Mouse (Mus musculus) MEL (cell line): ENCODE data around the gene Sik1. TPM values are rescaled to one million over a fixed set of nuclear protein-coding genes. Genes with fewer than 3 reads are reported as not detected.

ENCODE experiments used
- DNase-seq: peaks from one replicate; pipeline ENCODE4 v3.0.0; 2011; ENCODE audit warnings: low read depth, low spot score
- H3K27ac ChIP-seq: 2 replicates; pipeline ENCODE4 v1.5.1; 2012; ENCODE audit warnings: low read depth, mild to moderate bottlenecking, control low read depth, low read length, moderate library complexity; ENCODE audit not compliant: control insufficient read depth
- H3K27me3 ChIP-seq, 2 experiments: fragments of 150-350 bp in 1 of 2; sonication (generic) in 1 of 2; 2 replicates each; pipeline ENCODE4 v1.6.1; 2012; ENCODE audit warnings: low read length in 2 of 2, mild to moderate bottlenecking in 2 of 2, improper control_type of control experiment in 1 of 2, moderate library complexity in 1 of 2; ENCODE audit not compliant: insufficient read depth in 2 of 2, control insufficient read depth in 1 of 2
- H3K36me3 ChIP-seq, 2 experiments: 2 replicates each; pipeline ENCODE4 v1.6.1; 2012 to 2014; ENCODE audit warnings: low read length in 2 of 2, improper control_type of control experiment in 1 of 2, inconsistent platforms in 1 of 2, mild to moderate bottlenecking in 1 of 2; ENCODE audit not compliant: insufficient read depth in 2 of 2, control insufficient read depth in 1 of 2
- H3K4me1 ChIP-seq, 2 experiments: fragments of 150-350 bp in 1 of 2; sonication (generic) in 1 of 2; 2 replicates each; pipeline ENCODE4 v1.6.1; 2012; ENCODE audit warnings: low read length in 2 of 2, improper control_type of control experiment in 1 of 2, mild to moderate bottlenecking in 1 of 2; ENCODE audit not compliant: insufficient read depth in 2 of 2, control insufficient read depth in 1 of 2
- H3K4me3 ChIP-seq, 2 experiments: fragments of 150-350 bp in 1 of 2; sonication (generic) in 1 of 2; 2 replicates each; pipeline ENCODE4 v1.5.1; 2012; ENCODE audit warnings: low read depth in 2 of 2, low read length in 2 of 2, mild to moderate bottlenecking in 2 of 2, moderate library complexity in 2 of 2, control low read depth in 1 of 2, improper control_type of control experiment in 1 of 2; ENCODE audit not compliant: control insufficient read depth in 1 of 2, insufficient read depth in 1 of 2
- H3K79me2 ChIP-seq: 2 replicates; pipeline ENCODE4 v1.6.1; 2012; ENCODE audit warnings: mild to moderate bottlenecking, low read length, moderate library complexity; ENCODE audit not compliant: control insufficient read depth, poor library complexity, insufficient read depth
- H3K9ac ChIP-seq: 2 replicates; pipeline ENCODE4 v1.6.1; 2012; ENCODE audit warnings: low read depth, mild to moderate bottlenecking, control low read depth, low read length, moderate library complexity; ENCODE audit not compliant: control insufficient read depth, poor library complexity, severe bottlenecking
- H3K9me3 ChIP-seq: fragments of 150-350 bp; sonication (generic); replicated peaks from 2 replicates; pipeline ENCODE4 v1.6.1; 2012; ENCODE audit warnings: mild to moderate bottlenecking, low read length, improper control_type of control experiment, moderate library complexity; ENCODE audit not compliant: insufficient read depth
- BHLHE40 ChIP-seq: IDR thresholded peaks from 2 replicates; pipeline ENCODE4 v1.6.1; 2012; ENCODE audit warnings: low read depth, mild to moderate bottlenecking, inconsistent platforms, low read length, improper control_type of control experiment, borderline replicate concordance
- ELF1 ChIP-seq: IDR thresholded peaks from 2 replicates; pipeline ENCODE4 v1.6.1; 2014; ENCODE audit warnings: low read depth, mild to moderate bottlenecking, inconsistent platforms, low read length, improper control_type of control experiment, moderate library complexity
- EP300 ChIP-seq, 2 experiments: IDR thresholded peaks; 2 replicates each; pipeline ENCODE4 v1.6.1; 2011; ENCODE audit warnings: improper control_type of control experiment in 2 of 2, low read length in 2 of 2, low read depth in 1 of 2, mild to moderate bottlenecking in 1 of 2
- GABPA ChIP-seq: IDR thresholded peaks from 2 replicates; pipeline ENCODE4 v1.6.1; 2012; ENCODE audit warnings: low read depth, mild to moderate bottlenecking, inconsistent platforms, low read length, improper control_type of control experiment, moderate library complexity
- GATA1 ChIP-seq: IDR thresholded peaks from 2 replicates; pipeline ENCODE4 v1.6.1; 2011; ENCODE audit warnings: low read depth, low read length, improper control_type of control experiment
- JUND ChIP-seq: IDR thresholded peaks from 2 replicates; pipeline ENCODE4 v1.6.1; 2011; ENCODE audit warnings: low read depth, mild to moderate bottlenecking, improper control_type of control experiment, low read length
- KAT2A ChIP-seq: conservative IDR thresholded peaks from 2 replicates; pipeline ENCODE4 v1.6.1; 2012; ENCODE audit warnings: low read depth, low read length, improper control_type of control experiment, inconsistent platforms
- MAX ChIP-seq: IDR thresholded peaks from 2 replicates; pipeline ENCODE4 v1.6.1; 2011; ENCODE audit warnings: low read length, improper control_type of control experiment
- MYC ChIP-seq: IDR thresholded peaks from 2 replicates; pipeline ENCODE4 v1.6.1; 2011; ENCODE audit warnings: low read depth, mild to moderate bottlenecking, low read length, improper control_type of control experiment, moderate library complexity
- POLR2AphosphoS5 ChIP-seq: IDR thresholded peaks from 2 replicates; pipeline ENCODE4 v1.6.1; 2012; ENCODE audit warnings: low read depth, borderline replicate concordance, mild to moderate bottlenecking, inconsistent platforms, low read length, moderate library complexity, mixed read lengths
- RCOR1 ChIP-seq: IDR thresholded peaks from 2 replicates; pipeline ENCODE4 v1.6.1; 2012; ENCODE audit warnings: low read depth, mild to moderate bottlenecking, inconsistent platforms, low read length, improper control_type of control experiment
- TAL1 ChIP-seq: IDR thresholded peaks from 2 replicates; pipeline ENCODE4 v1.6.1; 2012; ENCODE audit warnings: mild to moderate bottlenecking, inconsistent platforms, low read length, moderate library complexity, mixed read lengths
- TCF12 ChIP-seq: IDR thresholded peaks from 2 replicates; pipeline ENCODE4 v1.6.1; 2014; ENCODE audit warnings: low read depth, mild to moderate bottlenecking, inconsistent platforms, low read length, improper control_type of control experiment, moderate library complexity
- ZMIZ1 ChIP-seq: IDR thresholded peaks from 2 replicates; pipeline ENCODE4 v1.6.1; 2012; ENCODE audit warnings: low read depth, mild to moderate bottlenecking, inconsistent platforms, low read length, improper control_type of control experiment, moderate library complexity
- polyA plus RNA-seq, 2 experiments: library from polyadenylated mRNA; stranded (reverse) in 1 of 2; unstranded in 1 of 2; fragments of >175 nt in 1 of 2; fragments of >200 nt in 1 of 2; gene quantifications; 2 replicates each; pipeline versions ENCODE4 v1.2.1 to v1.2.4; 2012; ENCODE audit warnings: low replicate concordance in 2 of 2, low read depth in 1 of 2; ENCODE audit not compliant: insufficient read length in 2 of 2, insufficient read depth in 1 of 2, missing spikeins in 1 of 2
- total RNA-seq: library from RNA; depleted of rRNA; stranded (reverse); fragments of 300-350 nt; gene quantifications from 2 replicates; pipeline ENCODE4 v1.2.3, GENCODE M21; 2012

Gene Sik1
- total and polyA plus RNA-seq, 3 experiments = 5.5 to 10.4 TPM; not detected in 1

- H3K9me3 ChIP-seq = no peaks in the 10 kb centered on the region
- TF ChIP-seq POLR2AphosphoS5 = no peak
These were observed 9.3 kb upstream of the Sik1 start for GRCm38 (mm10) chr17:31864666-31865450.

GRCm38 (mm10) chr17:31863151-31863815 is 7.7 kb upstream of the Sik1 start:
- H3K9ac ChIP-seq = no peak overlapping the region
- H3K4me1 ChIP-seq = peaks cover 2 to 13% of the 10 kb centered on the region in 2 experiments; a peak in 3 of 4 replicates
- H3K36me3 ChIP-seq = peaks cover 0 to 3% of the 10 kb centered on the region in 2 experiments; a peak in 1 of 4 replicates
- H3K4me3 ChIP-seq = no peak overlapping the region
- no peaks in the 10 kb centered on the region for H3K27me3 ChIP-seq
- TF ChIP-seq ZMIZ1 (no peak), JUND (no peak), TAL1 (peak; percentile 14; the same call in 1 of the 2 replicates), RCOR1 (peak; percentile 35; the same call in 1 of the 2 replicates), GABPA (no peak), BHLHE40 (peak; percentile 62; the same call in 1 of the 2 replicates), EP300 (IDR thresholded peaks at IDR 0.05; ENCODE audit: low read depth in 1 of 2, low read length in 2 of 2) (peak; percentile 51 to 64), TCF12 (peak; percentile 48; the same call in 1 of the 2 replicates), MAX (0 out of 2 replicates have a peak, but pooled peaks have one; percentile 20), KAT2A (no peak), GATA1 (peak; percentile 64), ELF1 (0 out of 2 replicates have a peak, but pooled peaks have one; percentile 20), MYC (0 out of 2 replicates have a peak, but pooled peaks have one; percentile 40)
- no peaks in the 10 kb centered on the region for H3K9me3 ChIP-seq
- H3K27ac ChIP-seq = no peak overlapping the region
- DNase-seq = peak; percentile 46
- H3K79me2 ChIP-seq = no peaks in the 10 kb centered on the region

More at GRCm38 (mm10) chr17:31864666-31865450, 9.3 kb upstream of the Sik1 start:
- H3K36me3 ChIP-seq = peaks cover 0 to 3% of the 10 kb centered on the region in 2 experiments; a peak in 1 of 4 replicates
- H3K9ac ChIP-seq = no peak overlapping the region
- no peaks in the 10 kb centered on the region for H3K27me3 ChIP-seq
- H3K4me3 ChIP-seq = no peak overlapping the region
- H3K27ac ChIP-seq = no peak overlapping the region
- peaks cover 2 to 13% of the 10 kb centered on the region in 2 experiments; a peak in 3 of 4 replicates for H3K4me1 ChIP-seq
- H3K79me2 ChIP-seq = no peaks in the 10 kb centered on the region
- no peak for DNase-seq
